Mouse (Mus musculus): ENCODE results near the gene Prpf38a.

Prpf38a gene

DNA sequence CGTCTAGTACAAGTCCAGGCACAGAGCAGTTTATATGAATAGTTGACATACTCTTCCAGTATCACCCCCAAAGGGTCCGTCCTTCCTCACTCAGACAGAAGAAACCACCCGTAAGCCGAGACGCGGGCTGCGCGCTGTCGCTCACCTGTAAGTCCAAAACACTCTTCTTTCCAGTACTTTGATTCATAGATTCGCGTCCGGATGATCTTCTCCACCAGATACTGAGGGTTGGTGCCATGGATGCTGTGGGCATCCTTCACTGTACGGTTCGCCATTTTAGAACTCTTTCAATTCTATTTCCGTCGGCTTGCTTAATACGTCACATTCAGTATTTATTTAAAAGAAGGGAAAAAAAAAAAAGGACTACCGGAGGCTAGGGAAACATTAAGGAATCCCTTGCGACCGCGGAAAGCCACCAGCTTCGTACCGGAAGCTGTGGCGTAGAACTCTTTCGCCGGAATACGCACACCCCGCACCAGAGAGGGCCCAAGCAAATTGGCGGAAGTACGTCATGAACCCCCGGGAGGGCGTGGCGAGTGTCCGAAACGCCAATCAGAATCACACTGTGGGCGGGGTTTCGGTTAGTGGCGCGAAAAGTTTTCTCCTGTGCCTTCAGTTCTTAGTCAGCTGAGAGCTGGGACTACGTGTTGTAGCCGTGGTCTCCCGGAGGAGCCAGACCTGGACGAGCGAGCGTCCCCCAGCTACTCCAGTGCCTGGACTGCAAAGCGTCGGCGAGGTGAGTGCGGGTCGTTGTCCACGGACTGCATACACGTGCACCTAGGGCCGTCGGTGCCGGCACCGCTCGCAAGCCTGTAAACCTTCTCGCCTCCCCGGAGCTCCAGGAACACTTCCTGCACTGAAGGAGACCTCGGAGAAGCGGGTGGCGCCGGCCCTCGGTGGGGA, at the start of gene Prpf38a, which contains the start of gene Orc1:
Gene Prpf38a, minus strand, starts transcription at position 497 of the 903 bp plus-strand sequence.
Gene Orc1, plus strand, starts transcription at position 584 of the 903 bp plus-strand sequence.
- DNase-seq: peak; percentile 98

DNA sequence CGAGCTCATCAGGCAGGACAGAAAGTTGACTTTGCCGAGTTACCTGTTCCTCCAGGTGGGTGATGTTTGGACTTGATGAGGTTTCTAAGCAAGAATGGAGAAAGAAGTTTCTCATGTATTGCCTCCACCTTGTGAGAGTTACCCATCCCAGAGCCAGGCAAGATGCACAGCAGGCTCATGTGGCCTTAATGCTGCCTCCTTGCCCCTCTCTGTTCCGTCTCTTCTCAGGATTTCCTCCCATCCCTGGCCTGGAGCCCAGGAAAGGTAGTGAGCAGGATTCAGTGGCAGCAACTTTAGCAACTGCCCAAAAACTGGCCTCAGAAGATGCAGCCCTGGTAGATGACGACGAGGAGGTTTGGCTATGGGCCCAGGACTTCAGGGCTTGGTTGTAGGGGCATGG, 47.9 kb upstream of the Prpf38a start:
- DNase-seq: no peak

DNA sequence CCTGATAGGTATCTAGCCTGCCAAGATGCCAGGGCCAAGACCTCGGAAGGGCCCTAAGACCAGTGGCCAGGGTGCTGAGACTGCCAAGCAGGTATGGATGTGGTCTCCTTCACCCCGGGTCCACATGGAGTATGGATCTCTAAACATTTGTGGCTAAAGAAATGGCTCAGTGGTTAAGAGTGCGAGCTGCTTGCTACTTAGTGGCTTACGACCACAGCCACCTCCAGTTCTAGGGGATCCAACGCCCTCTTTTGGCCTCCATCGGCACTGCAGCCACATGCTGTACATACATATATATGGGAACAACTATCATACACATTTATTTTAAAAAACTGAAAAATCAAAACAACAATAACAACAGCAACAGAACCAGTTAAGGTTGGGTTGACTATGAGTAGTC, 42.4 kb upstream of the Prpf38a start:
- DNase-seq: no peak

DNA sequence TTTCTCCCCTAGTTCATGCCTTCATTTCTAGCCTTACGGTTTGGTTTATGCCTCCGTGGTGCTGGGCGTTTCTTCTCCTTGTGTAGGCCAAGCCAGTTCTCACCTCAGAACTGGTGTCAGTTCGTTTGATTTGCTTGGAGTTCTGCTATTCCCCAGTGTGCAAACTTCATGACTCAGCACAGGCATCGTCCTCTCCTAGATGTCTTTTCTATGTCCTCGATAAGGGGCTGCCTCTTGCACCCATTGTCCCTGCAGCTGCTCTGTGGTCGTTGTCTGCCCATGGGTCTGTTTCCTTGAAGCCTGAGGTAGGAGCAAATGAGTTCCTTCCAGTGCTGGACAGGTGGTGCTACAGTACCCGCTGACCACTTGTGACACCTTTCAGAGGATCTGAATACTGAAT, 41.4 kb upstream of the Prpf38a start:
- no peak for DNase-seq

- peak; percentile 93 for DNase-seq
Measured at GRCm38 (mm10) chr4:108619587-108620341, 40.6 kb upstream of the Prpf38a start, which contains the start of gene Cc2d1b. Gene Cc2d1b, plus strand, starts transcription at chr4:108619940.

- peak; percentile 52 for DNase-seq
Measured at GRCm38 (mm10) chr4:108619165-108619564, 40.0 kb upstream of the Prpf38a start.

GRCm38 (mm10) chr4:108618586-108618985, 39.5 kb upstream of the Prpf38a start:
- no peak for DNase-seq

DNA sequence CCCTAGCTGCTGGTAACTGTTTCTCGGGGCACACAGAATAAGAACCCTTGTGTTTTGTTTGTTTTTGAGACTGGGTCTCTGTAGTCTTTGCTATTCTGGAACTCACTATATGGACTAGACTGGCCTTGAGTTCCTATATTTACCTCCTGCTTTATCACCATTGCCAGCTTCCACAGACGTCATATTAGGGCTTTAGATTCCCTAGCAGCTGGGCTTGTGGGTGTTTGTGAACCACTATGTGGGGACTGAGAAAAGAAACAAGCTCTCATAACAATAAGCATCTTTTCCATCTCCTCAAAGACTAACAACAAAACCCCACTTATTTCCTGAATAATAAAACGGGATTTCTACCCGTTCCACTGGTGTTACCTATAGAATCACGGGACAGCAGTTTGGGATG, 31.8 kb upstream of the Prpf38a start:
- no peak for DNase-seq

- no peak for DNase-seq
Measured at GRCm38 (mm10) chr4:108608651-108609050, 29.5 kb upstream of the Prpf38a start.

GRCm38 (mm10) chr4:108601870-108602269, 22.7 kb upstream of the Prpf38a start:
- no peak for DNase-seq

GRCm38 (mm10) chr4:108598306-108598705, 19.2 kb upstream of the Prpf38a start:
- DNase-seq: no peak

- DNase-seq: no peak
Measured at GRCm38 (mm10) chr4:108595785-108596184, 16.6 kb upstream of the Prpf38a start.

DNA sequence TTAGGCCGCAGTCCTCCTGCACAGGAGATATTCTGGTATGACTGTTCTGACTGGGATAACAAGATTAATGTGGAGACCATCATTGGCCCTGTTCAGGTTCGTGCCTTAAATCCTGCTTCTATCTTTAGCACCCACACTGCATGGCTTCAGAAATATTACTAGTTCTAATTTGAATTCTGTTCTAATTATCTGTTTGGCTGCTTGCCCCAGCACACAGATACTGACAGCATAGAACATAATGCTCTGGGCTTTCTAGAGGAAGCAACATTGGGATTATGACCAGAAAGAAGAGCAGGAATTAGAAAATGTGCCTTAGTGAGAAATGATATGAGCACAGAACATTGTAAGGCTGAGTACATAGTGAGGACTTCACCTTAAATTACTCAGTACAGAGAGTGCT, 14.2 kb upstream of the Prpf38a start:
- DNase-seq: no peak

- no peak for DNase-seq
Measured at GRCm38 (mm10) chr4:108579743-108580411, 741 bp upstream of the Prpf38a start.

- DNase-seq: no peak
Measured at GRCm38 (mm10) chr4:108572644-108573043, 6.5 kb downstream of the Prpf38a start.

- DNase-seq: no peak
Measured at GRCm38 (mm10) chr4:108565026-108565425, 14.1 kb downstream of the Prpf38a start.

- no peak for DNase-seq
Measured at GRCm38 (mm10) chr4:108539701-108540100, 39.4 kb downstream of the Prpf38a start.

Data from retina, postnatal 1 day (tissue).